8 mouse cellular contexts compared by ENCODE assay signal in genomic region chr13:59842226-59843210, GRCm38 (mm10). TPM values are rescaled to one million over a fixed set of nuclear protein-coding genes. Genes with fewer than 3 reads are reported as not detected.
DNase-seq lines count a peak whose midpoint lies in the region; ATAC-seq and TF ChIP-seq lines count a peak whose summit lies in the region.

No protein-coding gene starts in this region.

- H3K27me3 ChIP-seq in hindbrain, embryonic 10.5 days (ENCODE audit: insufficient read depth, poor library complexity, severe bottlenecking), result no peaks in the 10 kb centered on the region
- no peaks in the 10 kb centered on the region for H3K27me3 ChIP-seq in hindbrain, embryonic 16.5 days (replicated peaks; ENCODE audit: control insufficient read depth, insufficient read depth, low read length)
- no peaks in the 10 kb centered on the region for H3K27me3 ChIP-seq in kidney, adult 2 months (replicated peaks; ENCODE audit: control insufficient read depth, insufficient read depth, low read length)
- no peaks in the 10 kb centered on the region for H3K27me3 ChIP-seq in limb, embryonic 12.5 days
- no peaks in the 10 kb centered on the region for H3K27me3 ChIP-seq in midbrain, embryonic 14.5 days (ENCODE audit: control insufficient read depth, insufficient read depth, low read length)
- H3K27me3 ChIP-seq in spleen, adult 2 months (ENCODE audit: control insufficient read depth, insufficient read depth, low read length), result no peaks in the 10 kb centered on the region

- peak; percentile 77 for DNase-seq in hindbrain, embryonic 10.5 days (ENCODE audit: low spot score)
- peak; percentile 79 for DNase-seq in embryo, embryonic 11.5 days (ENCODE audit: low read depth, low spot score)
- peak; percentile 80 to 95 for DNase-seq in heart, adult 18-20 months
- DNase-seq in kidney, adult 2 months, result peak; percentile 88
- DNase-seq in midbrain, embryonic 14.5 days, result peak; percentile 94
- peak; percentile 38 to 66 for DNase-seq in spleen, adult 2 months (ENCODE audit: low read depth in 1 of 2, low spot score in 2 of 2)

- peak; percentile 58 for TF ChIP-seq CTCF in kidney, adult 2 months (conservative IDR thresholded peaks at IDR 0.05; ENCODE audit: insufficient read depth, insufficient read length, low read depth, low read length)
- TF ChIP-seq CTCF in spleen, adult 2 months (IDR thresholded peaks at IDR 0.05; ENCODE audit: extremely low read depth, insufficient read depth, insufficient read length, insufficient replicate concordance), result peak; percentile 34; the same call in 1 of the 2 replicates

- 48% methylated on average over 16 of the region's 16 CpGs for WGBS in hindbrain, embryonic 10.5 days
- 48% methylated on average over 16 of the region's 16 CpGs for WGBS in hindbrain, embryonic 16.5 days
- 19% methylated on average over 16 of the region's 16 CpGs for WGBS in kidney, adult 2 months
- WGBS in limb, embryonic 12.5 days, result 41% methylated on average over 16 of the region's 16 CpGs
- 45% methylated on average over 16 of the region's 16 CpGs for WGBS in midbrain, embryonic 14.5 days
- WGBS in spleen, adult 2 months, result 19% methylated on average over 16 of the region's 16 CpGs

- H3K4me1 ChIP-seq in hindbrain, embryonic 10.5 days (replicated peaks), result no peaks in the 10 kb centered on the region
- no peaks in the 10 kb centered on the region for H3K4me1 ChIP-seq in hindbrain, embryonic 16.5 days (ENCODE audit: control insufficient read depth, insufficient read depth, low read depth, low read length)
- no peaks in the 10 kb centered on the region for H3K4me1 ChIP-seq in kidney, adult 2 months (ENCODE audit: control insufficient read depth, insufficient read depth, low read length)
- no peaks in the 10 kb centered on the region; the same call in 1 of the 2 replicates for H3K4me1 ChIP-seq in limb, embryonic 12.5 days (replicated peaks)
- no peaks in the 10 kb centered on the region for H3K4me1 ChIP-seq in midbrain, embryonic 14.5 days (ENCODE audit: control insufficient read depth, insufficient read depth, low read length)
- no peaks in the 10 kb centered on the region for H3K4me1 ChIP-seq in spleen, adult 2 months (ENCODE audit: control insufficient read depth, insufficient read depth, insufficient read length)

- no peaks in the 10 kb centered on the region for H3K9me3 ChIP-seq in hindbrain, embryonic 10.5 days
- no peaks in the 10 kb centered on the region for H3K9me3 ChIP-seq in hindbrain, embryonic 16.5 days (ENCODE audit: control insufficient read depth, low read length)
- H3K9me3 ChIP-seq in limb, embryonic 12.5 days, result no peaks in the 10 kb centered on the region
- H3K9me3 ChIP-seq in midbrain, embryonic 14.5 days (ENCODE audit: control insufficient read depth, low read length), result no peaks in the 10 kb centered on the region

- TF ChIP-seq POLR2A in kidney, adult 2 months (IDR thresholded peaks at IDR 0.05; ENCODE audit: low read depth, low read length), result no peak
- no peak for TF ChIP-seq POLR2A in spleen, adult 2 months (IDR thresholded peaks at IDR 0.05; ENCODE audit: low read depth, low read length)

- no peak overlapping the region for H3K4me3 ChIP-seq in hindbrain, embryonic 10.5 days
- H3K4me3 ChIP-seq in hindbrain, embryonic 16.5 days (ENCODE audit: low read length), result no peak overlapping the region
- no peak overlapping the region for H3K4me3 ChIP-seq in kidney, adult 2 months (ENCODE audit: insufficient read depth, low read depth, low read length)
- H3K4me3 ChIP-seq in limb, embryonic 12.5 days (replicated peaks), result no peak overlapping the region
- H3K4me3 ChIP-seq in midbrain, embryonic 14.5 days (replicated peaks; ENCODE audit: low read depth, low read length), result no peak overlapping the region
- no peak overlapping the region; the same call in 1 of the 2 replicates for H3K4me3 ChIP-seq in spleen, adult 2 months (ENCODE audit: extremely low read depth, insufficient read depth, insufficient read length)

- no peak for ATAC-seq in hindbrain, embryonic 16.5 days
- ATAC-seq in limb, embryonic 12.5 days (ENCODE audit: insufficient number of reproducible peaks, insufficient read depth, low FRiP score, low TSS enrichment, low read depth), result peak; percentile 22; the same call in 1 of the 2 replicates
- ATAC-seq in midbrain, embryonic 14.5 days (ENCODE audit: low FRiP score, low TSS enrichment), result peak; percentile 20; the same call in 1 of the 2 replicates

- H3K36me3 ChIP-seq in hindbrain, embryonic 10.5 days, result no peaks in the 10 kb centered on the region
- H3K36me3 ChIP-seq in hindbrain, embryonic 16.5 days (ENCODE audit: control insufficient read depth, insufficient read depth, low read length), result no peaks in the 10 kb centered on the region
- no peaks in the 10 kb centered on the region for H3K36me3 ChIP-seq in kidney, adult 2 months (ENCODE audit: control insufficient read depth, insufficient read depth, low read length)
- no peaks in the 10 kb centered on the region for H3K36me3 ChIP-seq in limb, embryonic 12.5 days
- H3K36me3 ChIP-seq in midbrain, embryonic 14.5 days (ENCODE audit: control insufficient read depth, insufficient read depth, low read length), result no peaks in the 10 kb centered on the region
- no peaks in the 10 kb centered on the region for H3K36me3 ChIP-seq in spleen, adult 2 months (ENCODE audit: control insufficient read depth, insufficient read depth, low read length)

- H3K4me2 ChIP-seq in hindbrain, embryonic 16.5 days (ENCODE audit: low read length), result no peak overlapping the region
- no peak overlapping the region for H3K4me2 ChIP-seq in limb, embryonic 12.5 days
- no peak overlapping the region for H3K4me2 ChIP-seq in midbrain, embryonic 14.5 days (ENCODE audit: low read length)

- H3K9ac ChIP-seq in hindbrain, embryonic 16.5 days (ENCODE audit: low read depth, low read length), result no peak overlapping the region
- H3K9ac ChIP-seq in limb, embryonic 12.5 days (replicated peaks), result no peak overlapping the region
- no peak overlapping the region for H3K9ac ChIP-seq in midbrain, embryonic 14.5 days (replicated peaks; ENCODE audit: low read length)

- no peak overlapping the region for H3K27ac ChIP-seq in hindbrain, embryonic 10.5 days
- H3K27ac ChIP-seq in hindbrain, embryonic 16.5 days (ENCODE audit: low read depth, low read length), result no peak overlapping the region
- no peak overlapping the region for H3K27ac ChIP-seq in kidney, adult 2 months (ENCODE audit: insufficient read depth, low read depth, low read length)
- no peak overlapping the region for H3K27ac ChIP-seq in limb, embryonic 12.5 days
- no peak overlapping the region for H3K27ac ChIP-seq in midbrain, embryonic 14.5 days (replicated peaks; ENCODE audit: low read depth, low read length)
- no peak overlapping the region for H3K27ac ChIP-seq in spleen, adult 2 months (ENCODE audit: insufficient read depth, low read length)

RNA-seq across cellular contexts. Expression of gene Tut7, which starts 19.6 kb away (rescaled TPM):
- 35.4 and 40.2 TPM in 2 replicates for polyA plus RNA-seq in hindbrain, embryonic 10.5 days (2016; fragmentation: Nextera tagmentation; extraction: Ambion mirVana)
- 35.9 and 42.3 TPM in 2 replicates for polyA plus RNA-seq in hindbrain, embryonic 16.5 days (2015; fragmentation: Nextera tagmentation; extraction: Ambion mirVana)
- 10 to 100 TPM; 40.3 to 41.1 TPM for total RNA-seq in heart, adult 18-20 months (2021)
- polyA plus RNA-seq in kidney, adult 2 months (2012; rRNA removed), result 14.5 and 14.6 TPM in 2 replicates
- polyA plus RNA-seq in limb, embryonic 12.5 days (2016; fragmentation: Nextera tagmentation; extraction: Ambion mirVana), result 56.0 and 56.5 TPM in 2 replicates
- polyA plus RNA-seq in midbrain, embryonic 14.5 days (2014; fragmentation: Nextera tagmentation; extraction: Ambion mirVana), result 34.3 and 50.4 TPM in 2 replicates
- polyA plus RNA-seq in spleen, adult 2 months (2012; rRNA removed), result 21.2 and 22.2 TPM in 2 replicates
